ENCODE assay signal across 14 mouse cellular contexts in the genomic region with DNA sequence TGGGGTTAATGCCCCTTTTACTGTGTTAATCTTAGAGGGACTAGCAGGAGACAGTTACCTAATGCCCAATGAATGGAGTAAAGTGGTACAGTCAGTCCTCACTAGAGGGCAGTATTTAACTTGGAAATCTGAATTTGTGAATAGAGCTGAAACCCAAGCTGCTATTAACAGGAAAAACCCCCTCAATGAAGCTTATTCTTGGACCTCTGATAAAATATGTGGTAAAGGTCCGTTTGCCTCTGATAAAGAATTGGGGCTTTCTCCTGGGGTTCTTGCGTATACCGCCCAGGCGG. TPM values are rescaled to one million over a fixed set of nuclear protein-coding genes. Genes with fewer than 3 reads are reported as not detected.
DNase-seq lines count a peak whose midpoint lies in the region; ATAC-seq and TF ChIP-seq lines count a peak whose summit lies in the region.
"Had no signal": no experiment of that assay in that cellular context is flagged by ENCODE, and none has a peak within 500 bp of the region (broad histone marks: within the 10 kb centered on the region; RNA-seq: fewer than 3 reads in every experiment).

No protein-coding gene starts in this region.

- H3K79me2 ChIP-seq in MEL (ENCODE audit: control insufficient read depth, insufficient read depth, low read length, poor library complexity) = no peaks in the 10 kb centered on the region

- DNase-seq in embryo, embryonic 10 days (ENCODE audit: low spot score) = peak; percentile 23
- no peak for DNase-seq in embryo, embryonic 9.5 days (ENCODE audit: extremely low spot score)
- no peak for DNase-seq in kidney, postnatal 36 days
- peak; percentile 46 for DNase-seq in MEL (ENCODE audit: low read depth, low spot score)
- DNase-seq in heart, postnatal 4 days = no peak
- DNase-seq: cerebellum, adult 2 months; liver, postnatal 0 days had no signal

- peak overlapping the region; percentile 12; the same call in 1 of the 2 replicates for H3K4me3 ChIP-seq in kidney, embryonic 15.5 days (replicated peaks)
- peak overlapping the region in 1 of 2 experiments; percentile 56; a peak in 1 of 4 replicates for H3K4me3 ChIP-seq in MEL (ENCODE audit: control insufficient read depth in 1 of 2, insufficient read depth in 1 of 2, low read depth in 2 of 2, low read length in 2 of 2)
- H3K4me3 ChIP-seq in limb, embryonic 15.5 days = no peak overlapping the region
- H3K4me3 ChIP-seq: midbrain, embryonic 12.5 days had no signal

- TF ChIP-seq CTCF in MEL (IDR thresholded peaks at IDR 0.05 in 2 of 3, conservative IDR thresholded peaks at IDR 0.05 in 1 of 3; ENCODE audit: control insufficient read depth in 1 of 3, insufficient read depth in 1 of 3, low read depth in 2 of 3, low read length in 3 of 3, poor library complexity in 1 of 3, severe bottlenecking in 1 of 3) = peak in 2 of 3 experiments; percentile 18 to 52; a peak in 2 of 6 replicates

- H3K27ac ChIP-seq in kidney, embryonic 15.5 days = no peak overlapping the region
- no peak overlapping the region for H3K27ac ChIP-seq in MEL (ENCODE audit: control insufficient read depth, low read depth, low read length)
- no peak overlapping the region for H3K27ac ChIP-seq in limb, embryonic 15.5 days
- H3K27ac ChIP-seq: midbrain, embryonic 12.5 days had no signal

- ATAC-seq in kidney, embryonic 15.5 days (replicated peaks; ENCODE audit: low FRiP score) = no peak
- ATAC-seq in limb, embryonic 15.5 days (ENCODE audit: insufficient number of reproducible peaks, low FRiP score, low TSS enrichment, low read depth) = no peak
- no peak for ATAC-seq in monocyte, adult 5-6 weeks (replicated peaks; ENCODE audit: insufficient number of reproducible peaks, low FRiP score, low TSS enrichment, poor library complexity, severe bottlenecking)
- ATAC-seq: inflammation-experienced regulatory T-cells, adult 6 months; liver, postnatal 0 days had no signal

- TF ChIP-seq POLR2A in MEL (IDR thresholded peaks at IDR 0.05; ENCODE audit: control insufficient read depth in 1 of 2, insufficient read depth in 1 of 2, low read depth in 1 of 2, low read length in 2 of 2, poor library complexity in 1 of 2) = no peak

- no peak overlapping the region for H3K4me2 ChIP-seq in kidney, embryonic 15.5 days
- 0 out of 2 replicates have a peak overlapping the region, but pooled peaks have one; percentile 17 for H3K4me2 ChIP-seq in limb, embryonic 15.5 days
- H3K4me2 ChIP-seq: midbrain, embryonic 12.5 days had no signal

- WGBS in kidney, embryonic 15.5 days = 78% methylated on average over 4 of the region's 4 CpGs
- WGBS in limb, embryonic 15.5 days = 77% methylated on average over 4 of the region's 4 CpGs

- no peaks in the 10 kb centered on the region for H3K36me3 ChIP-seq in kidney, embryonic 15.5 days
- no peaks in the 10 kb centered on the region for H3K36me3 ChIP-seq in MEL (ENCODE audit: control insufficient read depth in 1 of 2, insufficient read depth in 2 of 2, low read length in 2 of 2)
- no peaks in the 10 kb centered on the region for H3K36me3 ChIP-seq in limb, embryonic 15.5 days
- H3K36me3 ChIP-seq: midbrain, embryonic 12.5 days had no signal

- no peak for TF ChIP-seq EP300 in MEL (IDR thresholded peaks at IDR 0.05; ENCODE audit: low read depth in 1 of 2, low read length in 2 of 2)

- no peaks in the 10 kb centered on the region for H3K4me1 ChIP-seq in kidney, embryonic 15.5 days
- H3K4me1 ChIP-seq in MEL (ENCODE audit: control insufficient read depth in 1 of 2, insufficient read depth in 2 of 2, low read length in 2 of 2) = no peaks in the 10 kb centered on the region
- no peaks in the 10 kb centered on the region for H3K4me1 ChIP-seq in limb, embryonic 15.5 days
- H3K4me1 ChIP-seq: midbrain, embryonic 12.5 days had no signal

- no peaks in the 10 kb centered on the region for H3K27me3 ChIP-seq in kidney, embryonic 15.5 days
- H3K27me3 ChIP-seq in MEL (ENCODE audit: control insufficient read depth in 1 of 2, insufficient read depth in 2 of 2, low read length in 2 of 2) = no peaks in the 10 kb centered on the region
- no peaks in the 10 kb centered on the region for H3K27me3 ChIP-seq in limb, embryonic 15.5 days
- H3K27me3 ChIP-seq: midbrain, embryonic 12.5 days had no signal

- no peaks in the 10 kb centered on the region for H3K9me3 ChIP-seq in kidney, embryonic 15.5 days (replicated peaks)
- H3K9me3 ChIP-seq in MEL (replicated peaks; ENCODE audit: insufficient read depth, low read length) = no peaks in the 10 kb centered on the region
- no peaks in the 10 kb centered on the region for H3K9me3 ChIP-seq in limb, embryonic 15.5 days
- H3K9me3 ChIP-seq: midbrain, embryonic 12.5 days had no signal

- peak; percentile 54 for TF ChIP-seq RAD21 in MEL (IDR thresholded peaks at IDR 0.05; ENCODE audit: low read depth, low read length)

- no peak overlapping the region for H3K9ac ChIP-seq in kidney, embryonic 15.5 days
- H3K9ac ChIP-seq in MEL (ENCODE audit: control insufficient read depth, low read depth, low read length, poor library complexity, severe bottlenecking) = no peak overlapping the region
- no peak overlapping the region for H3K9ac ChIP-seq in limb, embryonic 15.5 days
- H3K9ac ChIP-seq: liver, postnatal 0 days; midbrain, embryonic 12.5 days had no signal

TF ChIP-seq in MEL, 35 proteins besides CTCF, POLR2A, EP300 and RAD21:
- TF ChIP-seq SMC3 (IDR thresholded peaks at IDR 0.05; ENCODE audit: low read depth, low read length) = peak; percentile 49
- 0 out of 2 replicates have a peak, but pooled peaks have one; percentile 16 for TF ChIP-seq ZC3H11A (IDR thresholded peaks at IDR 0.05; ENCODE audit: low read depth, low read length)
- TF ChIP-seq NRF1 (IDR thresholded peaks at IDR 0.05; ENCODE audit: insufficient read depth, low read depth, low read length, poor library complexity, severe bottlenecking) = no peak

RNA-seq across cellular contexts. Expression of a gene that starts 18.0 kb away (rescaled TPM):
- polyA plus RNA-seq in kidney, embryonic 15.5 days (2015; fragmentation: Nextera tagmentation; extraction: Ambion mirVana) = not detected in 2 replicates
- not detected in 2 replicates for total RNA-seq in MEL (2012; rRNA removed)
- not detected for polyA plus RNA-seq in MEL (2012; ENCODE audit: insufficient read depth in 1 of 2, insufficient read length in 2 of 2, low read depth in 1 of 2, low replicate concordance in 2 of 2, missing spikeins in 1 of 2)
- polyA plus RNA-seq in limb, embryonic 15.5 days (2015; fragmentation: Nextera tagmentation; extraction: Ambion mirVana) = not detected in 2 replicates
- not detected in 3 replicates for total RNA-seq in monocyte, adult 5-6 weeks (2017)
- not detected for total RNA-seq in heart, postnatal 4 days (2021)
- total RNA-seq: adrenal gland, adult 8-10 months; granulocyte monocyte progenitor cell, adult 5-6 weeks had no signal
- polyA plus RNA-seq: cerebellum, adult 2 months; inflammation-experienced regulatory T-cells, adult 6 months; liver, postnatal 0 days; midbrain, embryonic 12.5 days had no signal

RNA-seq across cellular contexts. Expression of a gene that starts 24.5 kb away (rescaled TPM):
- not detected in 2 replicates for polyA plus RNA-seq in kidney, embryonic 15.5 days (2015; fragmentation: Nextera tagmentation; extraction: Ambion mirVana)
- total RNA-seq in MEL (2012; rRNA removed) = not detected in 2 replicates
- not detected for polyA plus RNA-seq in MEL (2012; ENCODE audit: insufficient read depth in 1 of 2, insufficient read length in 2 of 2, low read depth in 1 of 2, low replicate concordance in 2 of 2, missing spikeins in 1 of 2)
- not detected in 2 replicates for polyA plus RNA-seq in limb, embryonic 15.5 days (2015; fragmentation: Nextera tagmentation; extraction: Ambion mirVana)
- total RNA-seq in monocyte, adult 5-6 weeks (2017) = not detected in 3 replicates
- total RNA-seq in heart, postnatal 4 days (2021) = not detected
- total RNA-seq: adrenal gland, adult 8-10 months; granulocyte monocyte progenitor cell, adult 5-6 weeks had no signal
- polyA plus RNA-seq: cerebellum, adult 2 months; inflammation-experienced regulatory T-cells, adult 6 months; liver, postnatal 0 days; midbrain, embryonic 12.5 days had no signal

RNA-seq across cellular contexts. Expression of a gene that starts 34.0 kb away (rescaled TPM):
- not detected in 2 replicates for polyA plus RNA-seq in kidney, embryonic 15.5 days (2015; fragmentation: Nextera tagmentation; extraction: Ambion mirVana)
- total RNA-seq in MEL (2012; rRNA removed) = not detected in 2 replicates
- not detected for polyA plus RNA-seq in MEL (2012; ENCODE audit: insufficient read depth in 1 of 2, insufficient read length in 2 of 2, low read depth in 1 of 2, low replicate concordance in 2 of 2, missing spikeins in 1 of 2)
- not detected in 2 replicates for polyA plus RNA-seq in limb, embryonic 15.5 days (2015; fragmentation: Nextera tagmentation; extraction: Ambion mirVana)
- not detected in 3 replicates for total RNA-seq in monocyte, adult 5-6 weeks (2017)
- total RNA-seq in heart, postnatal 4 days (2021) = not detected
- total RNA-seq: adrenal gland, adult 8-10 months; granulocyte monocyte progenitor cell, adult 5-6 weeks had no signal
- polyA plus RNA-seq: cerebellum, adult 2 months; inflammation-experienced regulatory T-cells, adult 6 months; liver, postnatal 0 days; midbrain, embryonic 12.5 days had no signal

RNA-seq across cellular contexts. Expression of a gene that starts 45.4 kb away (rescaled TPM):
- polyA plus RNA-seq in kidney, embryonic 15.5 days (2015; fragmentation: Nextera tagmentation; extraction: Ambion mirVana) = not detected in 2 replicates
- not detected in 2 replicates for total RNA-seq in MEL (2012; rRNA removed)
- polyA plus RNA-seq in MEL (2012; ENCODE audit: insufficient read depth in 1 of 2, insufficient read length in 2 of 2, low read depth in 1 of 2, low replicate concordance in 2 of 2, missing spikeins in 1 of 2) = not detected
- polyA plus RNA-seq in limb, embryonic 15.5 days (2015; fragmentation: Nextera tagmentation; extraction: Ambion mirVana) = not detected in 2 replicates
- total RNA-seq in monocyte, adult 5-6 weeks (2017) = 2.0 TPM in 1 of 3 replicates, not detected in the others
- total RNA-seq in heart, postnatal 4 days (2021) = not detected
- total RNA-seq: adrenal gland, adult 8-10 months; granulocyte monocyte progenitor cell, adult 5-6 weeks had no signal
- polyA plus RNA-seq: cerebellum, adult 2 months; inflammation-experienced regulatory T-cells, adult 6 months; liver, postnatal 0 days; midbrain, embryonic 12.5 days had no signal

Comparison
In these comparisons a context has a peak if more than half of its experiments do, and no peak if none do; other contexts are left out.
1. DNase-seq: peak in embryo, embryonic 10 days (single experiment) and MEL (single experiment); none in embryo, embryonic 9.5 days (single experiment), kidney, postnatal 36 days (0 of 2) and heart, postnatal 4 days (single experiment).